ENCODE assay signal across 7 mouse cellular contexts in genomic region chr8:70216566-70216965, GRCm38 (mm10). TPM values are rescaled to one million over a fixed set of nuclear protein-coding genes. Genes with fewer than 3 reads are reported as not detected.
DNase-seq lines count a peak whose midpoint lies in the region; ATAC-seq and TF ChIP-seq lines count a peak whose summit lies in the region.

No protein-coding gene starts in this region.

- H3K4me3 ChIP-seq in gastrocnemius, adult 2 months: no peak overlapping the region

- H3K27ac ChIP-seq in gastrocnemius, adult 2 months: peak overlapping the region; percentile 99

- peak; percentile 81 for DNase-seq in Muller cell, postnatal 12 days (ENCODE audit: inconsistent ontology term)
- DNase-seq in adrenal gland, postnatal 10 days: peak; percentile 84
- DNase-seq in gastrocnemius, adult 2 months: peak; percentile 89
- DNase-seq in layer of hippocampus, adult 8-10 months (ENCODE audit: low spot score in 2 of 2): peak; percentile 91 to 92
- peak; percentile 78 for DNase-seq in lung, postnatal 36 days
- no peak for DNase-seq in thymus, postnatal 25 days

- intact Hi-C loops in gastrocnemius, adult 2 months (cut with DNase I): no loop called here

- ATAC-seq in CD4-positive, CD25-positive, alpha-beta regulatory T cell, adult 4 months: no peak

- TF ChIP-seq CTCF in gastrocnemius, adult 2 months (IDR thresholded peaks at IDR 0.05): no peak

RNA-seq across cellular contexts. Expression of gene Slc25a42, which starts 4.5 kb away (rescaled TPM):
- total RNA-seq in adrenal gland, postnatal 10 days (2021): 100 to 1,000 TPM; 124 to 184 TPM
- 10 to 100 TPM; 27.5 to 33.3 TPM for total RNA-seq in gastrocnemius, adult 2 months (2021)
- 10 to 100 TPM; 32.9 to 55.2 (median 45.8) TPM for total RNA-seq in layer of hippocampus, adult 8-10 months (2022)
- 1 to 10 TPM; 6.2 to 9.7 TPM for polyA plus RNA-seq in CD4-positive, CD25-positive, alpha-beta regulatory T cell, adult 4 months (2017; shearing (Covaris generic))

RNA-seq across cellular contexts. Expression of gene Sugp2, which starts 17.5 kb away (rescaled TPM):
- 10 to 100 TPM; 28.9 to 48.5 TPM for total RNA-seq in adrenal gland, postnatal 10 days (2021)
- 10 to 100 TPM; 41.8 to 50.7 TPM for total RNA-seq in gastrocnemius, adult 2 months (2021)
- total RNA-seq in layer of hippocampus, adult 8-10 months (2022): 100 to 1,000 TPM; 113 to 141 (median 123) TPM
- 10 to 100 TPM; 19.9 to 35.1 TPM for polyA plus RNA-seq in CD4-positive, CD25-positive, alpha-beta regulatory T cell, adult 4 months (2017; shearing (Covaris generic))

RNA-seq across cellular contexts. Expression of gene Armc6, which starts 17.7 kb away (rescaled TPM):
- total RNA-seq in adrenal gland, postnatal 10 days (2021): 10 to 100 TPM; 11.2 to 13.2 TPM
- 1 to 10 TPM; 7.6 to 9.7 TPM for total RNA-seq in gastrocnemius, adult 2 months (2021)
- total RNA-seq in layer of hippocampus, adult 8-10 months (2022): 10 to 100 TPM; 38.0 to 49.2 (median 40.1) TPM
- 10 to 100 TPM in 1 of 2 experiments, 1 to 10 TPM in 1; 8.9 to 13.9 TPM for polyA plus RNA-seq in CD4-positive, CD25-positive, alpha-beta regulatory T cell, adult 4 months (2017; shearing (Covaris generic))

RNA-seq across cellular contexts. Expression of gene Tmem161a, which starts 44.4 kb away (rescaled TPM):
- 10 to 100 TPM; 43.1 to 47.0 TPM for total RNA-seq in adrenal gland, postnatal 10 days (2021)
- total RNA-seq in gastrocnemius, adult 2 months (2021): 10 to 100 TPM; 81.1 to 86.2 TPM
- total RNA-seq in layer of hippocampus, adult 8-10 months (2022): 10 to 100 TPM; 48.9 to 58.8 (median 53.3) TPM
- 10 to 100 TPM; 25.3 to 54.7 TPM for polyA plus RNA-seq in CD4-positive, CD25-positive, alpha-beta regulatory T cell, adult 4 months (2017; shearing (Covaris generic))
